Comparison of ENCODE assay signal across 12 mouse cellular contexts in the genomic region with DNA sequence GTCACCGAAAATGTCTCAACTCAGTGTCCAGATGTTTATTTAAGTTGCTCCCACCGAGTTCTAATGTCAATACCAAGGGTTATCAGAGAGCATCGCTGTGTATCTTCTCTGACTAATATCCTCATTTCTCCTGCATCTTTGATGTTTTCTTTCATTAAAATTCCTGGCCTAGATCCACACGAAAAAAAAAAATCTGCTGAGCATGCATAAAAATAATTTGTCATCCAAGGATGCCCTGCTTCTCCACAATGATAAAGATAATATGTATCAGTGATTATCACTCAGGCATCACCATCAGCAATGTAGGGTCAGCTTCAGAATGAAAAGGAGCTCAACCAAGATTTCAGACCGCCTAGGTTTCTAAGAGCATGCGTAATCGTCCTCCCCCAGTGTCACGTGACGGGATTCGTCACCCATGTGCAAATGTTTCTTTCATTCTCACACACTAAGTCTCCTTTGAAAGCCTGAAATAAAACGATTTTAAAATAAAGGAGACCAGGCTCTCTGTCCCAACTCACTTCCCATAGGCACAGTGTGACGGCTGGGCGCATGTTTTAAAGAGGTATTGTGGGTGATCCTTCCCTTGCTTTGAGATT.
"Had no signal": no experiment of that assay in that cellular context is flagged by ENCODE, and none has a peak within 500 bp of the region (broad histone marks: within the 10 kb centered on the region; RNA-seq: fewer than 3 reads in every experiment).

No protein-coding gene starts in this region.

- H3K9ac ChIP-seq: liver, embryonic 13.5 days; midbrain, embryonic 12.5 days had no signal

- H3K27me3 ChIP-seq: liver, embryonic 13.5 days; midbrain, embryonic 12.5 days had no signal

- H3K4me3 ChIP-seq: layer of hippocampus, adult 2 months; left cerebral cortex, adult 2 months; liver, embryonic 13.5 days; midbrain, embryonic 12.5 days had no signal

- H3K9me3 ChIP-seq: liver, embryonic 13.5 days; midbrain, embryonic 12.5 days had no signal

- H3K4me2 ChIP-seq: liver, embryonic 13.5 days; midbrain, embryonic 12.5 days had no signal

- DNase-seq: kidney, adult 18-20 months; kidney, postnatal 25 days; layer of hippocampus, postnatal 36 days; liver, embryonic 13.5 days; lung, adult 2 months; lung, postnatal 14 days; lung, postnatal 4 days; thymus, postnatal 25 days had no signal

- H3K36me3 ChIP-seq: liver, embryonic 13.5 days; midbrain, embryonic 12.5 days had no signal

- H3K27ac ChIP-seq: kidney, postnatal 0 days; layer of hippocampus, adult 2 months; left cerebral cortex, adult 2 months; liver, embryonic 13.5 days; midbrain, embryonic 12.5 days had no signal

- H3K4me1 ChIP-seq: liver, embryonic 13.5 days; midbrain, embryonic 12.5 days had no signal
